Mouse (Mus musculus): Measurements from ENCODE around the gene Nudc.

Gene Nudc

DNA sequence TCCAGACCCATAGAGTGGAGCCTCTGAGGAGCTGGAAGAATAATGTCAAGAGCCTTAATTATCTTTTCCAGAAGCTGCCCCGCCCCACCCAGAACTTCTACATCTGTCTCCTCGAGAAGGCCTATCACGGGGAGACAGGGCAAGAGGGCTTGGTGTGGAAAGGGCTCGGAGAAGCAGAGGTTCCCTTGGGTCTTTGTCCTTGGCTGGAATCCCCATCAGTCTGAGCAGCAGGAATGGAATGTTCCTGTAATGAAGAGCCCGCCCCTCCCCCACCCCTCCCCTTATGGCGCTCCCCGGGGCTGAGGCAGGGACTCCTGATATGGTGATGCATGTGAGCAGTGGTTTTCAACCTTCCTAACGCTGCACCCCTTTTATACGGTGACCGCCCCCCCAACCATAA is 54.0 kb downstream of the Nudc start:
- DNase-seq (ENCODE audit: low read depth, low spot score) = no peak

DNA sequence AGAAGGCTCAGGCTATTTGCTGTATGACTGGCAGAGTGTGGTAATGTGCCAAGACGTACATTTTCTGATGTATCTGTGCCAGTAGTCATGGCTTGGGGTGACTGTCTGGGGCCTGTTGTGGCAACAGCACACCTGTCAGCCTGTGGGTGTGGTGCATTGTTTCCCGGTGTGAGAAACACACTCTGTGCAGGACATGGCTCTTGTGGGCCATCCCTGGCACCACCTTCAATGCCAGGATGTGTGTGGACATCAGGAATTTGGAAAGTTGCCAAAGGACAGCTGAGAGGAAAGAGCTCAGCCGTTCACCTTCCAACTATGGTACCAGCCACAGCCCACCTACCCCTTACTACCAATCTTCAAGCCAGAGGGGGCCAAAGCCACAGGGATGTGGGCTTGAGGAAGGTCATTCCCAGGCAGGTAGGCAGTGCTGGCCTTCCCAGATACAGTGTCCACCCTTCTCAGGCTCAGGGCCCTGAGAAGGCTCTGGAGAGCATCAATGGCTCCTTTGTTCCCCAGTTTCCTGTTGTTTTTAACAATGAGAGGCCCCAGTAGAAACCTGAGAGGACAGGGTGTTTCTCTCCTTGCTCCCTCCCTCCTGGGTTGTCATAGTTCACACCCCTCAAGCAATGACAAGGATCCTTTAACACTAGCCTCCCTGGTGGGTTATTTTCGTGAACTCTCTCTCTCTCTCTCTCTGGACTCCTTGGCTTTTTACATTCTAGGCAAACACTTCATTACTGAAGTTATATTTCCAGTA is 56.1 kb downstream of the Nudc start:
- peak; percentile 51 for DNase-seq (ENCODE audit: low read depth, low spot score)

DNA sequence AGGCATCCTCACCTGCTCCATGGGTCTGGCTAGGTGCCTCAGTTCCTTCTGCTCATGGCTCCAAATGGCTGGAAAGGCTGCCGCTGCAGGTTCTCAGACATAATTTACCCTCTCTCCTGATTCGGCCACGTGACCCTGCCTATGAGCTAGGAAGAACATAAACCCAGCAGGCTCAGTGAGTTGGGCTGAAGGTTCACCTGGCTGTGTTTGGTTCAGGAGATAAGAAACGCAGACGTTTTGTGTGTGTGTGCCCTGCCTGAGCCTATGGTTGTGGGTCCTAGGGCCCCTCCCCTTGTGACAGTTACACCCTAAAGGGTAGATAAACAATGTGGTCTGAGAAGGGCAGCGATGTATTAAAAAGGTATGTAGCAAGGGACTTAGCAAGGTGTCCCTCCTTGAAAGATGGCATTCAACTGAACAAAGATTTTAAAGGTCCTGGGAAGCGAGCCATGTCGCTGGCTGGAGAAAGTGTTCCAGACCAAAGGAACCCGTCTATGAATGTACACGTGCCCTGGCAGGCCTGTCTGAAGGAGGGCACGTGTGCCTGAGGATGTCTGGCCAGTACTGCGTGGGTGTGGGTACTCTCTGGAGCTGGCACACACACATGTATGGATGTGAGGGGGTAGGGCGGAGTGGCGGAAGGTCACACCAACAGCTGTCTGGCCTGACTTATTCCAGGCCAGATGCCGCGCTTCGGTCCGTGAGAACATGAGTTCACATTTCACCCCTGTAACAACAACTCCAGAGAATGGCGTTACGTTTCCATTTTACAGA is 57.0 kb downstream of the Nudc start:
- DNase-seq (ENCODE audit: low read depth, low spot score) = no peak

DNA sequence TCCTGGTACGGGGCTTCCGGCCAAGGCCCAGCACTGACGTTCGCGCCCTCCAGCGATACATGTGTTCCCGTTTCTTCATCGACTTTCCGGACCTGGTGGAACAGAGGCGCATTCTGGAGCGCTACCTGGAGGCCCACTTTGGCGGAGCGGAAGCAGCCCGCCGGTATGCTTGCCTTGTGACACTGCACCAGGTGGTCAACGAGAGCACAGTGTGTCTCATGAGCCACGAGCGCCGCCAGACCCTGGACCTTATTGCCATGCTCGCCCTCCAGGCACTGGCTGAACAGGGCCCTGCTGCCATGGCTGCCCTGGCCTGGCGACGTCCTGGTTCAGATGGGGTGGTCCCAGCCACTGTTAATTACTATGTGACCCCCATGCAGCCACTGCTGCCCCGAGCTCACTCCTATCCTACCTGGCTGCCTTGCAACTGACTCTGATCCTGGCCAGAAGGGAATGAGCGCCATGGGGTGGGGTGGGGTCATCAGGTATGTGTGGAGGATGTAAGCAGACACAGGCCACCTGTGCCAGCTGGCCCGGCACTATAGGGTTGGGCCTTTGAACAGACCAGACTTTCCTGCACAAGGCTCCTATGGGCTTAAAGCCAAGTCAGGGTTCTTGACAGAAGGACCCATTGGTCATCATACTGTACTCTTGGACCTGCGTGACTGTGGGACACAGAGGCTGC is 59.0 kb downstream of the Nudc start:
- DNase-seq (ENCODE audit: low read depth, low spot score) = no peak

DNA sequence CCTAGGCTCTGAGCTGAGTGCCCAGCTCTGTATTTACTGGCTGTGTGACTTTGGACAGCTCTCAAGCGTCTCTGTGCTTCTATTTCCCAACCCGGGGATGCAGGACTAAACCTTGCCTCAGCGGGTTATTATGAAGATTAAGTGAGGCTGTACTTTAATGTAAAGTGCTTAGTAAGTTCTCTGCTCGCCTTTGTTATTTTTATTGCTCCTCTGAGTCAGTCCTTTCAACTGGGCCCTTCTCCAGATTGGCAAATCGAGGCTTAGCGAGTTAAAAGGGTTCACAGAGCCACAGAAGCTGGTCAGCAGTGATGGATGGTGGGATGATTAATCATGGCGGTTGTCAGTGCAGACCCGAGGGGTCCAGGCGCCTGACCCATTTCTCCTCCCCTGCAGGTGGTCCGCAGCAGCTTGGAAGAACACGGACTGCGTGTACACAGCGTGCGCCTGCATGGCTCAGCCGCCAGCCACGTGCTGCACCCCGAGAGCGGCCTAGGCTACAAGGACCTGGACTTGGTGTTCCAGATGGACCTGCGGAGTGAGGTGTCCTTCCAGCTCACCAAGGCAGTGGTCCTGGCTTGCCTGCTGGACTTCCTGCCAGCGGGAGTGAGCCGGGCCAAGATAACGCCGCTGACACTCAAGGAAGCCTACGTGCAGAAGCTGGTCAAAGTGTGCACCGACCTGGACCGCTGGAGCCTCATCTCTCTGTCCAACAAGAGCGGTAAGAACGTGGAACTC is 59.9 kb downstream of the Nudc start:
- no peak for DNase-seq (ENCODE audit: low read depth, low spot score)

DNA sequence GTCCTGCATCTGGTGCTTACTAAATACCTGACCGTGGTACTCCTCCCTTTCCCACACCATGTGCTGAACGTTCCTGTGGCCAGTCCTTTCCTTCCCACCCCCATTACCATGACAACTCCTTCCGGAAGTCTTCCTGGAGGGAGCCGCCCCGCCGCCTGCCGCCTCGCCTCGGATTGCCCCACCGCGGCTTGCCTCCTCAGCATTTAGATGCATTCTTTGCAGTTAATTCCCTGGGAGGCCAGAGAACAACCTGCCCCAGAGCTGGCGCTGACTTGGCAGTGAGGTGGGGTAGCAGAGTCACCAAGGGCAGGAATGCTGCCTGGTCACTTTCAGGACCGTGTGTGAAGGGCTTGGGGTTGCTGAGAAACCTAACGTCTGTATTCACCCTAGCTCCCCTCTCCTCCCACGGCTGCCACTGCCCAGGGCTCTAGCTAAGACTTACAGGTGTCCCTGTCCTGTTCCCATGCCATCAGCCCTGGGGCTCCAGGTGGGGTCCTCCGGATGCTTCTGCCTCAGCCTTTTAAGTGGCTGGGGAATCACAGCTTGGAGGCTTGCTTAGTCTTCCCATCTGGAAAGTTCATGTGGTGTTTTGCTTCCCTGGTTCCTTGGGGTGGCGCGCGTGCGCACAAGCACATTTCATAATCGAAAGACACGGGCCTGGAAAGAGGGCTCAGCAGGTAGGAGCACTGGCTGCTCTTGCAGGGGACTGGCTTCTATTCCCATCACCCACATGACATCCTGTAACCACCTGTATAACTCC is 61.4 kb downstream of the Nudc start:
- no peak for DNase-seq (ENCODE audit: low read depth, low spot score)

Data from mesoderm, embryonic 11.5 days (tissue).